Mouse (Mus musculus) adrenal gland, postnatal 36 days (tissue): ENCODE results near the gene Srcin1. TPM values are rescaled to one million over a fixed set of nuclear protein-coding genes. Genes with fewer than 3 reads are reported as not detected.
A peak's percentile ranks its signal among the peaks of the same experiment; 100 is the strongest.

ENCODE experiments used
- DNase-seq, 2 experiments: peaks; one replicate each; pipeline ENCODE4 v3.0.0; 2021; ENCODE audit warnings: mixed read lengths in 1 of 2
- total RNA-seq, 2 experiments: library from RNA; stranded (reverse); gene quantifications; 2 replicates each; pipeline ENCODE4 v1.2.3; 2021

Srcin1 gene
- total RNA-seq, 2 experiments from 2014 or later, result 6.8 to 14.5 TPM

DNA sequence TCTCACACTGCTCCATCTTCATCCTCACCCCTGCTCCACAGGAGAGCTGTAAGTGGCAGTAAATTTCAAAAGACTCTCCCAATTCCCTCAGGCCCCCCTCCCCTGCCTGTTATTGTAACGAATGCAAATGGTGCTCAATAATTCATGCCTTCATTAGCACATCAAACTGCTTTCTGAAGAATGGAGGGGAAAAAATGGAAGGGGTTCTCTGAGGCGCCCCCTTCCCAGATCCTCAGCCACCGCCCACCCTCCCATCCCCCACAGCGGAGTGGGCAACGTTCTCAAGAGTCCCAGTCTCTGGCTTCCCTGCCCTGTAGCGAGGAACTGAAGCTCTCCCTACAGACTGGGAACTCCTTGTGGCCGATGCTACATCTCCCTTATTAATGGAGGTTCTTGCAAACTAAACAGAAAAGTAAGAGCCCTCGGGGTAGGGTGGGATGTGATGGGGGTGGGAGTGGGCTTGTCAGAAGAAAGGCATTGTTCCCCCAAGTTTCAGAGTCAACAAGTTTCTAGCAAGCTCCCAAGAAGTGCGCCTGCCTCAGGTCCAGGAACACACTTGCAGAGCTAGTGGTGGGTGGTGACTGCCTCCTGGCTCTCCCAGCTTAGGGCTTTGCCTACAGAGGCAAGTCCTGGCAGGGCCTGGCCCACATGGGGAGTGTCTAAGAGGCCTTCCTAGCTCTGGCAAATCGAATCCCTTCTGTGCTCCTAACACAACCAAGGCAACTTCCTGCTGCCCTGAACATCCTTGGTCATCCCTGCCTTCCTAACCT lies 3.3 kb upstream of the Srcin1 start:
- DNase-seq, result no peak

DNA sequence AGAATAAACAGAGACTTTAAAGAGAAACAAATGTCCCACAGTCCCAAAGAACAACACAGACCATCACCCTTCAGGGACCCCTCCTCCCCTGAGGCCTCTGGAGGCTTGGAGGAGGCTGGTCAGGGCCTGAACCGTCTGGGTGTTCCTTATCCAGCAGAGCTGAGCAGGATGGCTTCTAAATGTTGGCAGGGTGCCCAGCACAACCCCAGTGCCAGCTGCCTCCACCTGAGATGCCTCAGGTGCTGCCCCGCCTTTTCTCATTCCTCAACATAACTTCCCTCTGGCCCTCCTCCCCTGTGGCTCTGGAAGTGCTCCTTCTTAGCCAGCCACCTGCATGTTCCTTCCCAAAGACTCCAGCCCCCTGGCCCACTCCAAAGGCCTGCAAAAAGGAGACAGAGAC lies 2.3 kb upstream of the Srcin1 start:
- DNase-seq, result no peak

DNA sequence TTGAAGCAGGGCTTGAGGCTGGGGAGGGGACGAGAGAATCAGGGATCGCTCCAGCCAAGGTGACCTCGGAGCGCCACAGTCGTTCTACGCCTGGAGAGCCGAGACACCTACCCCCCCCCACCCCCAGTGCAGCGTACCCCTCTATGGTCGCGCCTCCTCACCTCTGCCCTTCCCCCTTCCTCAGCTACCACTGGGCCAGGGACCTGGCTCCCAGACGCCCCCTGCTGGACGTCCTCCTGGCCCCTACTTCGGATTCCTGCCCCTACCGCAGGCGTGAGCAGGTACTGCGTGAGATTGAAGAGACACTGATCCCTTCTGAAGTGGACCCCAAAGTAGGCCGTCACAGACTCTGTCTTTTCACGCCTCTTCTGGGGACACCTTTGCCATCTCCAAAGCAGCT lies 348 bp downstream of the Srcin1 start:
- DNase-seq, result peak; percentile 84 to 93

DNA sequence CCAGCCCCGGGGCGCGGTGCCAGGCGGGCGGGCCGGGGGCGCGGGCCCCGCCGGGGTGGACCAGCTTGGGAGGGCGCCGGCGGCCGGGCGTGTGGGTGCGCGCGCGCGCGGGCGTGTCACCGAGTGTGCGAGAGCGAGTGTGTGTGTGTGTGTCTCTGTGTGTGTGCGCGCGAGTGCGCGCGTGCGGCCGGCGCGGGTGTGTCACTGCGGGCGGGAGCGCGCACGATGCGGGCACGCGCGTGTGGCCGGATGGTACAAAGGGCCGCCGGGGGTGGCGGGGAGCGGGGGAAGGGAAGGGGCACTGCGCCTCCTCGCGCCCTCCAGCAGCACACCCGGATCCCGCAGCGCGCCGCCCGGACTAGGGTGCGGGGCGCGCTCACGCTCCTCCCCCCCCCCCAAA lies 911 bp downstream of the Srcin1 start:
- peak; percentile 68 to 80 for DNase-seq

DNA sequence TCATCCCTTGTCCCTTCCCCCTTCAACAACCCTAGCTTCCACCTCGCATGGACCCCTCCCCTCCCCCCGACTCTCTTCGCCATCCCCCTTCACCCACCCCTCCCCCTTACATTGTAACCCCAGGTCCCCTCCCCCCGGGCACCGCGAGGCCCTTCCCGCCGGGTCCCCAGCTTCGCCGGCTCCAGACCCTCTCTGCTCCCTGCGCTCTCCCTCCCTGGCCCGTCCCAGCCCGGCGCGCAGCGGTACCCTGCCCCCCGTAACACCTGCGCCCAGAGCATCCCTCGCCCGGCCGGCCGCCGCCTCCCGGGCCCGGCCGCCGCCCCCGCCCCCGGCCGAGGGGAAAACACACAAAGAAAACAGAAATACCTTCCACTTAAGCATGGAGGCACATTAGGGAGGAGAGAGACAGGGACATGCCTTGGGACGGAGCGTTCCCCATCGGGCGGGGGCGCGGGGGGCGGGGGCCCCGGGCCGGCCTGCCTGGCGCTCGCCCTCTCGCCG lies 1.4 kb downstream of the Srcin1 start:
- DNase-seq, result no peak

DNA sequence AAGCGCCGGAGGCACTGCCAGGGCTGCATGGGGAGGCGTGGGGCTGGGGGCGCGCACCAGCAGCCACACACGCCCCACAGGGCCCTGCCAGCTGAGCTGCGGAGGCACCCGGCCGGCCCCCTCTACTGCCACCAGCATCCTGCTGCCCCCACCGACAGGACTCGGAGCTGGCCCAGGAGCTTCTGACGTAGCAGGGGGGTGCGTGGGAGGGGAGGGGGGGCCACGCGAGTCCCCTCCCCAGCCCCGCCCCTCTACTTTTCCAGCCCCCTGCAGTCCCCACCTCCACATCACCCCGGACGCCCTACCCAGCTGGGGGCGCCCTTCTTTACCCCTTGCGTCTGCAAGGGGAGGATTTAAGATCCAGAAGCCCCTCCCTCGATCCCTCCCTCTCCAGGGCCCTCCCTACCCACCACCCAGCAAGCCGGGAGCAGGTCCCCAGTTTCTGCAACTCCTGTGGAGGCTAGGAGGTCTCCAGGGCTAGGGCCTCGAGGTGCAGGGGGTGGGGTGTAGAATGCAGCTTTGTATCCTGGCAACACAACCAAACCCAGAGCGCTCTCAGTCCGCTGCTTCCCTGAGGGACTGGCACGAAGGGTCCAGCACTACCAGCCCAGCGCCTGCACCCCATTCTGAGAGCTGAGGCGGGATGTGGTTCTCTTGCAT lies 2.0 kb downstream of the Srcin1 start:
- DNase-seq, result no peak

DNA sequence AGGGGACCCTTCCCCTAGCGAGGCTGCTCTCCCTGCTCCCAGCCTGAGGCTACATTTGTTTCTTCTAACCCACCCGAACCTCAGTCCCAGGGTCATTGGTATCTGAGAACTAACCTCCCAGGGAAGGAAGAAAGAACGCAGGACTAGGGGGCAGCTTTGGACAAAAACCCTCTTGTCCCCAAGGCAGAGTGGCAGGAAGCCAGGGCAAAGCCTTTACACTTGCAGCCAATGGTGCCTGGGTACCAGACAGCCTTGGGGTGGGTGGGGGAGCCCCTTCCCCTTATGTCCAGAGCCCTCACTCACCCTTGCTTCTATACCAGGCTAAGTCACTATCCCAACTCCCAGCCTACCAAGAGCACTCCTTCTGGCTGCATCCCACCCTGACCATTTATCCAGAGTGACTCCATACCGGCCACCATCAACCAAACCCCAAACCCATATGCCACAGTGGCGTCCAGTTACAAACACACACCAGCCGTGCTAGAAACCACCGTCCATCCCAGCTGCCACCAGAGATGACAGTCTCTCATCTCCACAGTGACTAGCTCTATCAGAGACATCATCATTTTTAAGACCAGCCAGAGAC lies 3.0 kb downstream of the Srcin1 start:
- no peak for DNase-seq

DNA sequence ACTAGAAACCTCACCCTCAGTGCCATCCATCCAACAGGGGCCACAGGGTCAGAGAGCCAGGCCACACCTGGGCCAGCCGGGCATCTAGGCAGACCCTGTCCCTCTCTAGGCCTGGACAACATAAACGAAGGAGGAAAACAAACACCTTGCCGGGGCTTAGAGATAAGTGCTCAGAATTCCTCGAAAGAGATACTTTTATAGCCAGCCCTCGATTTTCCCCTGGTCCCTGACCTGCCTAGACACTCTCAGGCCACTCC lies 4.0 kb downstream of the Srcin1 start:
- no peak for DNase-seq

DNA sequence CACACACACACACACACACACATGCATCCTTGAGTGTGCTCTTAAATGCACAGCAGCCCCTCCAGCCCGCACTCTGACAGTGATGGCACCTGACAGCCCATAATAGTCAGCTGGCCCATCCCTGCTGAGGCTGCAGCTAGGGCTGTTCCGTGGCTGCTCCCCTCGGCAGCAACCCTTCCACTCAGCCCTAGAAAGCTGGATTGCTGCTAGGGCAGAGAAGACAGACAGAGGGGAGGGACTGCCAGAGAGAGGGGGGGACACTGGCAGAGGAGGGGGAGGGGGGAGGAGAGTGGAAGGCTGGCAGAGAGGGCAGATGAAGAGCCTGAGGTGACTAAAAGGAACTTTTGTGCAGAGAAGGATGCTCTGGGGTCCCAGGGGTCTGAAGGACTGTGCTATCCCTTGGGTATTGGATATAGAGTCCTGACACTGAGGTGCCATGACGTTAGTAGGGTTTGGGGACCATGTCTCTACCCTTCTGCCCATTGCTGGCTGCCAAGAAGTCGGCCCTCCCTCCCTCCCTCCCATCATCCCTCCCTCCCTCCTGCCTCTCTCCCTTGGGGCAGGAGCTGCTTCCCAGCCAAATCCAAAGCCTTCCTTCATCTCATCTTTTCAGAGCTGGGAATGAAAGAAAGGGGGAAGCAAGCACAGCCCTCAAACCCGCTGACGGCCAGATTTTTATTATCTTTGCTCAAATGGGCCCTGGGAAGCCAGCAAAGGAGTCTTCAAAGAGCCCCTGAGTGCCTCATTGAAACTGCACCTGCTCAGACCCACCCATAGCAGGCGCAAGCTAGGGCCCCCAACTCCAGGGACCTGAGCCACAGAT lies 4.5 kb downstream of the Srcin1 start:
- DNase-seq, result no peak

DNA sequence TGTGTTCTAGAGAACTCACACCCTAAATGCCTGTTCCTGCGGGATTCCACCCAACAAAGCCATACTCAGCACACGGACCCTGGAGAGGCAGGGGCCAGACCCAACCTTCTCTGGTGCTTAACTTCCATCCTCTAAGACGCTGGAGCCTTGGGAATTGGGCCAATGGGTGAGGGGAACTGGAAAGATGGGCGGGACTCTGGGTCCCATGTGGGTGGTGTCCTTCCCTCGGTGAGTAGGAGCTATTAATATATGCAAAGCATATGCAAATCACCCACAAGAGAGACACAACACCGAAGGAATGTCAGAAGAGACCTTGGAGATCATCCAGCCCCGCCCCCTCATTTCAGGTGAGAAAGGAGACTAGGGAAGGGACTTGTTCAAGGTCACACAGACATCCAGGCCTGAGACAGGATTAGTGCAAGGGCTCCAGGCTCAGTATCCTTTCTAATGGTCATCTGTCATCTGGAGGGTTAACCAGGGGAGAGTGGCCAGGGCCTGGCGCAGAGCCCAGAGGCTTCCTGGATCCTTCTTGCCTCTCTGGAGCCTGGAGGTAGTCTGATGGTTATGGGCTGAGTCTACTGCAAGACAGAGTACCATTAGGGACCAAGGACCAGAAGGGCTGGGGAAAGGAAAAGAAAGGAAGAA lies 5.4 kb downstream of the Srcin1 start:
- DNase-seq, result peak; percentile 62 to 71

DNA sequence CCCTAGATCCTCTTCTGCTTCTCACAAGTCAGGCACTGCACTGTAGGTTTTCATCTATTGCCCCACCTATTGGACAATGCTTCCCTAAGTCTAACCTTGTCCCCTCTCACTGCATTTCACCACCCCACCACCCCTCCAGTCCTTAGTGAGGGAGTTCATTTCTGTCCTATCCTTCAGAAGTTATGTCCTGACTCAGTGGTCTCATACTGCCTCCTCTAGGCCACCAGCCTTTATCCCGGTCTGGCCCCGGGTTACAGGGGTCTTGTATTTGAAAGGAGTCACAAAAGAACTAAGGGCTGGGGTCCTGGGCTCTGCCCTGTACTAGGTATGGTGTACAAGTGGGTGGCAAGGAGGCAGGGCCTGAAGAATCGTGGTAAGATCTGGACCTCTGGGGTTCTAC lies 6.2 kb downstream of the Srcin1 start:
- no peak for DNase-seq

DNA sequence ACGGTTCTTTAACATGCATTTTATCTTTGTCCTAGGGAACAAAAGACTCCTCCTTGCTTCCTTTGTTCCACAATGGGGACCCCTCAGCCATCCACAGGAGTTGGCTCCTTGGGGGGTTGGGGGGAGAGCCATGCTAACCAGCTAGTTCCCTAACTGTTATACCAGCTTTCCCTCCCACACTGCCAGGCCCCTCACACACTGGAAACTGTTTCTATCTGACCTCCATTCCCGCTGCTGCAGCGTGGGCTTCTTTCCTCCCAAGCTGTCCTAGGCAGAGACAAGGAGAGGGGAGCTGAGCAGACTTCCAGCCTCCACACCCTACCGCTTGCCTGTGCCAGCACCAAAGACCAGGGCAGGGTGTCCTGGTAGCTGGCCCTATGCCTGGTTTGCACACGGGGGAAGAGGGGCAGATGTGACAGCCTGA lies 6.7 kb downstream of the Srcin1 start:
- no peak for DNase-seq

DNA sequence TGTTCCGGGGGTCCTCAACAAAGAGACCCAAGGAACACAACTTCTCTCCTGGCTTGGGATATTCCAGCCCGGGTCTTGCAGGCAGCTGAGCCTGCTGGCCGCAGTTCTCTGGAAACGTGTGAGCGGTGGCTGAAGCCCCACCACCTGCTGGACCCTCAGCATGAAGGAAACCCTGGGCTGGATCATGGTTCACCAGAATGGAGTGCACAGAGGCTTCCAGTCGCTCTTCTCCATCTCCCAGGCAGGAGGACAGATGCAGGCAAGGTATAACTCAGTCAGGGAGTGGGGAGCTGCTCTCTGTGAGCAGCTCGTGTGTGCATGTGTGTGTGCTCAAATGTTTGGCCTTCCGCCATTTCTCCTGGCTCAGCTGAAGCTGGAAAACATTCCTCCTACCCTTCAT lies 7.3 kb downstream of the Srcin1 start:
- peak; percentile 72 to 85 for DNase-seq

DNA sequence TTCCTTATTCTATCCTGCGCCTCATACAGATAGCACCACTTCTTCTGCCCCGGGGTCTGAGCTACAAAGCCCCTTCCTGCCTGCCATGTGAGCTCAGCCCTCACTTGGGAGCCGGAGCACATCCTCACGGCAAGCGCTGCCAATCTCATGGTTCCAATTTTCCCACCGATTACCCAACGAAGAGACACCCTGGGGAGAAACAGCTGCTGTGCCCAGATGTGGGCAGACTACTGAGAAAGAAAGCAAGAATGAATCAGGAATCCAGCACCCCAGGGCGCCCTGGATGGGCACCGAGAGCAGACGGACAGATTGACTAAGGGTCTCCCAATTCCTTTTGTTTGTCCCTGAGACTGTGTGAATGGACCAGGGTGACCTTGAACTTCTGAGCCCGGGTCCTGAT lies 8.5 kb downstream of the Srcin1 start:
- no peak for DNase-seq

DNA sequence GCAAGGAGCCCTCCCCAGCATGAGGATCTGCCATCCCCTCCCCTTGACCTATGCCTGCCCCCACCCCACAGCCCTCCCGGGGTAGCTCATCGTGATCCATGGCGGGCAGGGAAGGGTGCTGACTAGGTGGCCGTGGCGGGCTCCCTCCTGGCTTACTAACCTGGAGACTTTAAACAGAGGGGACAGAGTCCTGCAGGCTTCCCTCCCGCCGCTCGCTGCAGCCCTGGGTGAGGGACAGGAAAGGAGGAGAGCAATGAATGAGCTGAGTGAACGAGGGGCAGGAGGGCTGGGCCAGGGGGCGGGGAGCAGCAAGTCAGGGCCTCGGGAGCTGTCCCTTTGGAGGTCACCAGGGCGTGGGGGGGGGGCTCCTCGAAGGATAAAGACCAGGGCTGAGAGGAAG lies 9.4 kb downstream of the Srcin1 start:
- DNase-seq, result no peak

DNA sequence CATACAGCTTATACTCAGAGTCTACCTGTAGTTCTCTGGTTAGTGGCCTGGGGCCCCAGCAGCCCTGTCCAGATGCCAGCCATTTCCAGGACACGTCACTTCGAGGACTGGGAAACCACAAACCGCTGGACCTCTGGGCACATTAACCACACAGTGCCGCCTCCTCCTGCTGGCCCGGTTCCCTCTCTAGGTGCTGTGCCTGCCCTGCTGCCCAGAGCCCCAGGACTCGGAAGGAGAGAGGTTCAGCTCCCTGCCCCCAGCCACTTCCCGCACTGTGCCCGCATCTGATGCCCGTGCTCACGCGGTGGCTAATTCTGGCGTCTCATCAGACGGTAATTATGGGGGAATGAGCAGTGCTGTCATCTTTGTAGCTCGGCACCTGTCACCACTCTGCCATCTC lies 12.3 kb downstream of the Srcin1 start:
- DNase-seq, result peak in 1 of 2 experiments; percentile 46

DNA sequence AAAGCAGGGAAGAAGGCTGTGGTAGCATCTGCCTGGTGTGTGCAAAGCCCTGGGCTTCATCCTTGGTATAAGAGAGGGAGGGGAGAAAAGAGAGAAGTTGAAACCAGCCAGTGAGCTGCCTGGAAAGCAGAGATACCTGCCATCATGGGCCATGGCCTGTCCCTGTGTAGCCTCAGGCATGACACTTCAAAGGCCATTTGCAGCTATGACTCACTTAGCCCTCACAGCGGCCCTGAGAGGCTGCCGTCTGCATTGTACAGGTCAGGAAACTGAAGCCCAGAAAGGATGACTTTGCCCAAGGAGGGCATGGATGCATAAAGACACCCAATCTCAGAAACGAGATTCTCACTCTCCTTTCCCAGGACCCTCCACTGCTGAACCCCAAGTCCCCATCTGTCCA lies 13.4 kb downstream of the Srcin1 start:
- peak; percentile 75 to 79 for DNase-seq

DNA sequence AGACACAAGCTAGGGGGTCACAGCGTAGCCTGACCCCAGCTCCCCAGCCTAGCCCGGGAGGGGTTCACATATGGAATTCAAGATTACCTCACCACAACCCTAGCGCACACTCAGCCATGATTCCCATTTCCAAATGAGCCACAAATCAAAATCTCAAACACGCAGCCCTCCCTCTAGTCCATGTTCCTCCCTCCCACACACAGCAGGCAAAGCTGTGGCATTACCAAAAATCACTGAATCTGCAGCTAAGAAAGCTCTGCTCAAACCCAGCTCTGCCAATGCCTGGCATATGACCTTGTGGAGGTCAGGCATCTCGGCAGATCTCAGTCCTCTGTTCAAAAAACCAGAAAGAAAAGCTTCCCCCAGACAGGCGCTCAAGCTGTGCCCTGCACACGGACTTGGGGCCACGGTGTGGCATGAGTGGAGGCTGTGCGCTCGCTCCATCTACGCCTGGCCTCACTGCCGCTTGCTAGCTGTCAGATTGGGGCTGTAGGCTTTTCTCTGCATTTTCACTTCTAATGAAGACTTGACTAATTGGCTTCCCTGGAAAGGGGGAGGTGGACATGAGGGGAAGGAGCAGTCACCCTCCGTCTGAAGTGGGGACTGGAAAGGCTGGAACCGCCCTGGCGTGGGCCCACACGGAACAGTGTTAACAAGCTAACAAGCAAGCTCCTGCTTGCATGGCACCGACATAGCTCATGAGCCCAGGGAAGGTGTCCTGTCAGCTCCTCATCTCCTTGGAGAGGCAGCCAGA lies 15.6 kb downstream of the Srcin1 start:
- no peak for DNase-seq

DNA sequence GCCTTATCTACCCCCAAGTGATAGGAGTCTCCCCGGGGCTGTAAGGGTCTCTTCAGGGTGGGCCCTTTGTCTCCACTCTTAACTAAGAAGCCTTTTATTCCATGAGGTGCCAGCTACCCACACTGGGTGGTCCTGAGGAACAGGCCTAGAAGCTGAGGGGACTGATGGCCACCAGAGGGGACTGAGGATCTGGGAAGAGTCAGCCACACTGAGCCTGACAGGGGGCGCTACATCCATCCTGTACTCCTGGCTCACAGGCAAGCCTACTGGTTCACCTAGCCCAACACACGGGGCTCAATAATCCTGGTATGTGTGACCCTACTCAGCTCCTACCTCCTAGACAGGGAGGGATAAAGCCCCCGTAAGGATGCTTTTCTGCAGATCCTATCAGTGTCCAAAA lies 16.4 kb downstream of the Srcin1 start:
- DNase-seq, result no peak

DNA sequence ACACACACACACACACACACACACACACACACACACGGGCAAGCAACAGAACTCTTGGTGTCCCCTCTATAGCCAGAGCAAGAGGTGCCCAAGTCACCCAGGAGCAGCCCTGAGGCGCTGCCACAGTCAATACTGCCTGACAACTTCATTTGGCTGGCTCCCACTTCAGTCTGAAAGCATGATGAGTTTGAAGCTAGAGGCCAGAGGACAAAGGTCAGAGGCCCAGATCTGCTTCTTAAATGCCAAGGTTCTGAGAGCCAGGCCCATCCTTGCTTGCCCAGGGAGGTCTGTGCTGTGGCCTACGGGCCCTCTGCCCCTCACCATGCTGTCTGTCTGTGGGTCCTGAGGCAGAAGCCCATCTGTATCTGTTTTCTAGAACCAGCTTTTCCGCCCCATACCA lies 18.1 kb downstream of the Srcin1 start:
- peak in 1 of 2 experiments; percentile 38 for DNase-seq
